Mouse (Mus musculus) midbrain, embryonic 14.5 days (tissue): Measurements from ENCODE around the gene Rplp2. TPM values are rescaled to one million over a fixed set of nuclear protein-coding genes. Genes with fewer than 3 reads are reported as not detected.

ENCODE experiments used
- ATAC-seq: fragments of 200-750 bp; cut with Nextera tagmentation; 2 replicates; pipeline ENCODE4 v1.8.0; 2017; ENCODE audit warnings: moderate number of reproducible peaks, moderate library complexity; ENCODE audit not compliant: low FRiP score, low TSS enrichment
- DNase-seq: peaks from one replicate; pipeline ENCODE4 v3.0.0-alpha.2; 2015
- H3K27ac ChIP-seq: fragments of 300-500 bp; sonication (generic); replicated peaks from 2 replicates; pipeline ENCODE4 v1.5.1; 2014; ENCODE audit warnings: mild to moderate bottlenecking, low read depth, low read length, moderate library complexity
- H3K27me3 ChIP-seq: fragments of 300-500 bp; sonication (generic); 2 replicates; pipeline ENCODE4 v1.6.1; 2014; ENCODE audit warnings: low read length, control low read depth, mixed read lengths; ENCODE audit not compliant: control insufficient read depth, insufficient read depth
- H3K36me3 ChIP-seq: fragments of 300-500 bp; sonication (generic); 2 replicates; pipeline ENCODE4 v1.6.1; 2014; ENCODE audit warnings: low read length, control low read depth; ENCODE audit not compliant: control insufficient read depth, insufficient read depth
- H3K4me1 ChIP-seq: fragments of 300-500 bp; sonication (generic); 2 replicates; pipeline ENCODE4 v1.6.1; 2014; ENCODE audit warnings: mild to moderate bottlenecking, antibody characterized with exemption, low read length, control low read depth; ENCODE audit not compliant: control insufficient read depth, insufficient read depth
- H3K4me2 ChIP-seq: fragments of 300-500 bp; sonication (generic); 2 replicates; pipeline ENCODE4 v1.6.1; 2014; ENCODE audit warnings: mild to moderate bottlenecking, low read length, moderate library complexity
- H3K4me3 ChIP-seq: fragments of 300-500 bp; sonication (generic); replicated peaks from 2 replicates; pipeline ENCODE4 v1.5.1; 2014; ENCODE audit warnings: low read depth, low read length
- H3K9ac ChIP-seq: fragments of 300-500 bp; sonication (generic); replicated peaks from 2 replicates; pipeline ENCODE4 v1.6.1; 2014; ENCODE audit warnings: mild to moderate bottlenecking, low read length, moderate library complexity
- H3K9me3 ChIP-seq: fragments of 300-500 bp; sonication (generic); 2 replicates; pipeline ENCODE4 v1.6.1; 2016; ENCODE audit warnings: low read length, control low read depth, mixed read lengths; ENCODE audit not compliant: control insufficient read depth
- WGBS: fragments of 180-500 bp; shearing (Covaris S2); extraction: QIAGEN DNeasy Blood & Tissue Kit; methylation state at CpG from one replicate; pipeline ENCODE4 v1.1.7; 2014; 5-methylcytosine and 5-hydroxymethylcytosine counted together
- polyA plus RNA-seq: library from polyadenylated mRNA; unstranded; fragments of >200 nt; fragmentation: Nextera tagmentation; extraction: Ambion mirVana; gene quantifications from 2 replicates; pipeline ENCODE4 v1.2.1, GENCODE M21; 2014

The Rplp2 gene
- polyA plus RNA-seq, 1 experiment from 2014 or later = 772 TPM

DNA sequence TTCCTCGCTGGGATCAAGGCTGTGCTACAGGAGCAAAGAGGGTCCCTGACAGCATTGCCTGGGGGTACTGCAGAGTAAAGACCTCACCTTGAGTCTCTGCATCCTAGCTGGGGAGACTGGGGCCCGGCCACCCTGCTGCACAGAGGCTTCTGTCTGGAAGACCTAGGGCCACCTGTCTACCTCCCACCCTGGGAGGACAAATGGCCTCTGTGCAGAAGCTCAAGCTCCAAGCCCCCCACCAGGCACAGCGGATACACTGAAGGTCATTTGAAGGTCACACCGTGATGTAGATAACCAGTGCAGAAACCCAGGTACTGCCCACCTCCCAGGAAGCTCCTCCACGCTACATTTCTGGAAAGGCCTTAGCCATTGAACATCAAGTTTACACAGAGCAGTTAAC is 18.5 kb upstream of the Rplp2 start:
- no peaks in the 10 kb centered on the region for H3K27me3 ChIP-seq
- H3K9me3 ChIP-seq = no peaks in the 10 kb centered on the region
- peaks cover 40% of the 10 kb centered on the region for H3K36me3 ChIP-seq
- H3K9ac ChIP-seq = peak overlapping the region; percentile 81
- no peak for ATAC-seq
- peak overlapping the region; percentile 52 for H3K4me3 ChIP-seq
- H3K4me1 ChIP-seq = peaks cover 17% of the 10 kb centered on the region
- H3K4me2 ChIP-seq = peak overlapping the region; percentile 90
- DNase-seq = no peak
- H3K27ac ChIP-seq = peak overlapping the region; percentile 79
- WGBS = 62% methylated on average over 5 of the region's 5 CpGs

DNA sequence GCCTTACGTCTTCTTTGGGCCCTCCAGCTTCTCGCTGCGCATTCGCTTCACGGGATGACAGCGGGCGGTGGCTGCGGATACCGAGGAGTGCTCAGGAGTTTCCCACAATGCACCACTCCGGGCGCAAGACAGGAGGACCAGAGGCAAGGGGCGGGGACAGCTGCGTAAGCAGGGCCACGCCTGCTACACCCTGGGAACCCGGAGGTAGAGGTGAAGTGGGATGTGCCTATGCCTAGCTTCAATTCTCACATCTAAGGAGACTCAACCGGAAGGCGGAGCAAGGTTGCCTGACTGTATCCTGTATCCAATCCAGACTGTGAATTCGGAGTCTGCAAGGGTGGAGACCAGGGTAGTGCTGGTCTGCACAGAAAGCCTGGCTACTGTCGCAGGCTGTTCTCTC is 17.9 kb upstream of the Rplp2 start, which contains the start of gene Cend1:
Gene Cend1 (minus strand): TSS at position 182 of the 400 bp plus-strand sequence.
- Histone ChIP-seq H3K4me2 (peak within 1 kb of the TSS; percentile 90), H3K27ac (peak within 1 kb of the TSS; percentile 79), H3K9ac (peak within 1 kb of the TSS; percentile 81), H3K4me1 (peaks cover 21% of the 10 kb centered on the region), H3K27me3 (no peaks in the 10 kb centered on the region), H3K4me3 (peak within 1 kb of the TSS; percentile 52), H3K9me3 (no peaks in the 10 kb centered on the region), H3K36me3 (peaks cover 42% of the 10 kb centered on the region)
- DNase-seq (peak; percentile 91), ATAC-seq (peak; percentile 80)
- 3% methylated on average over 19 of the region's 19 CpGs for WGBS

DNA sequence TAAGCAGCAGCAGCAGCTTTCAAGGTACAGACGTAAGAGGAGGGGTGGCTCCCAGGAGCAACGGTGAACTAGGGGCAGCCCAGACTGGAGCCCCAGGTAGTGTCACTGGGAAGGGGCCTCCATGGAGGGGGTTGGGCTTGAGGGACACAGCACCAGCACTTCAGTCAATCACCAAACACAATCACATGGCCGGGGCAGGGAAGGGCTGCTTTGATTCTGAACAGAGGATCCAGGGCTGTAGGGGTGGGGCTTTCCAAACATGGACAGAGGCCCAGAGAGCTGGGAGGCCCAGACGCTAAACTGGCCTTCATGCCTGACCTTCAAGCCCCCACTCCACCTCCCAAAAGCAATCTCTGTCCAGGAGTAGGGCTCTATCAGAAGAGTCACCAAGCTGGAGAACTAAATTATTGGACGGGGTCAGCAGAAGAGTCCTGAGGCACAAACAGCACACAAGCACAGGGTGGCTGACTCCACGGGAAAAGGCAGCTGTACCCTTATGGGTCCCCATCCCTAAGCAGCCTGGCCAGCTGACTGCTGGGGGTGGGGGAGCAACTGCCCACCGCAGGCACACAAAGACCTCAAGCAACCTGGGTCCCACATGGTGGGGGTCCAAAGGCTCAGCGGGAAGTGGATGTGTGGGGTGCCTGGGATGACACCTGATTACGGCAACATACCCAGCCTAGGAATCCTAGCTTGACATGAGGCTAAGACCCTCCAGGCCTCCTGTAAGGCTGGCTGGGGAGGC is 17.2 kb upstream of the Rplp2 start:
- H3K4me1 ChIP-seq = peaks cover 21% of the 10 kb centered on the region
- peak overlapping the region; percentile 79; the same call in 1 of the 2 replicates for H3K27ac ChIP-seq
- peak overlapping the region; percentile 52; the same call in 1 of the 2 replicates for H3K4me3 ChIP-seq
- no peak overlapping the region for H3K9ac ChIP-seq
- H3K27me3 ChIP-seq = no peaks in the 10 kb centered on the region
- H3K36me3 ChIP-seq = peaks cover 42% of the 10 kb centered on the region
- no peak for DNase-seq
- H3K9me3 ChIP-seq = no peaks in the 10 kb centered on the region
- 61% methylated on average over 9 of the region's 9 CpGs for WGBS
- ATAC-seq = no peak
- peak overlapping the region; percentile 90 for H3K4me2 ChIP-seq

- peaks cover 26% of the 10 kb centered on the region for H3K4me1 ChIP-seq
These were observed 16.5 kb upstream of the Rplp2 start for GRCm38 (mm10) chr7:141430585-141431240.

DNA sequence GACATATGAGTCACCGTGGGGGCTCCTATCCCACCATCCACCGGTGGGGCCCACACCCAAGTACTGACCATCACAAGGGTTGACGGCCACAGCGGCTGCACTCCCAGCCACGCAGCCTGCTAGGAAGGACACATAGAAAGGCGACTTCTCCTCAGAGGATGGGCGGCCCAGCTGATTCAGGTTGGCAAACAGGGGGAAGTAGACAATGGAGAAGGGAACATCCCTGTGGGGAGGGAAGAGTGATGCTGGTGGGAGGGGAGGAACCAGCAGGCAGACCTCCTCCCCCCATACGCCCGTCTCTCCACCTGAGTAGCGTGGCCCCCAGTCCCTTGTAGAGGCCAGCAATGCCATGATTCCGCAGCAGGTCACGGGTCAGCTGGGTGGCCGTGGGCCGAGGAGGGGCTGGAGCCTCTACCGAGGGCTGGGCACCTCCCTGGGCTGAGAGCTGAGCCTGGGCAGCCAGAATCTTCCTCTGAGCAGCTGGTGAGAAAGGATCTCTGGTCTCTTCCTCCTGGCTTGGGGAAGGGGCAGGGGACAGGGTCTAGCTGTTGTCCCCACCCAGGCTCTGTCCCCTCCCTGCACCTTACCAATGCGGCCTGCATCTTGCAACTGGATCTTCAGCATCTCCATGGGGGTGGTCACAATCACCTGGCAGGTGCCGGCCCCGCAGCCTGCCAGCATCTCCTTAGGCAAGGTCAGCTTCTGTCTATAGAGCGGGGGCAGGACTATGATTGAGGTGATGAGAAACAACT is 15.6 kb upstream of the Rplp2 start:
- H3K4me2 ChIP-seq = no peak overlapping the region
- H3K9ac ChIP-seq = no peak overlapping the region
- no peaks in the 10 kb centered on the region for H3K9me3 ChIP-seq
- 93% methylated on average over 19 of the region's 19 CpGs for WGBS
- H3K4me3 ChIP-seq = no peak overlapping the region
- ATAC-seq (no peak), DNase-seq (no peak)
- H3K27ac ChIP-seq = no peak overlapping the region
- H3K27me3 ChIP-seq = no peaks in the 10 kb centered on the region
- peaks cover 33% of the 10 kb centered on the region for H3K4me1 ChIP-seq
- H3K36me3 ChIP-seq = peaks cover 41% of the 10 kb centered on the region

More at GRCm38 (mm10) chr7:141430585-141431240, 16.5 kb upstream of the Rplp2 start:
- Histone ChIP-seq H3K27ac (no peak overlapping the region), H3K27me3 (no peaks in the 10 kb centered on the region), H3K9me3 (no peaks in the 10 kb centered on the region), H3K4me3 (no peak overlapping the region), H3K36me3 (peaks cover 42% of the 10 kb centered on the region), H3K9ac (no peak overlapping the region), H3K4me2 (no peak overlapping the region)
- no peak for ATAC-seq
- DNase-seq = no peak
- 95% methylated on average over 9 of the region's 9 CpGs for WGBS

DNA sequence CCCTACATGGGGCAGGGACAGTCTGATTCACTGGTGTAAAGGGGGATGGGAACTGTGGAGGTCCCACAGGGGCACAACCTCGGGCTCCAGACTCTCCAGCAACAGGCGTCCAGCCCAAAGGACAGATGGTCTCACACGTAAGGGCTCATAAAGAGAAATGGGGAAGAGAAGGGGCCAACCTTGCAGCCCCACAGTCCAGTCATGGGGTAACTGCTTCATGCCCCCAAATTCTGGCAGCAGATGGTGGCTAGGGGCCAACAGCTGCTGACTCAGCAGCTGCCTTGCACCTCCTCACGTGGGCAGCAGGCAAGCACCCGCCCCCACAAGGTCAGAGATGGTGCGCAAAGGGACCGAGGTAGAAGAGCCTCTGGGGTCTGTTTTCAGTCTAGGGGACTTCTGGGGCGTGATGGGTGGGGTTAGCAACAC is 15.0 kb upstream of the Rplp2 start:
- peaks cover 35% of the 10 kb centered on the region for H3K36me3 ChIP-seq
- no peak for DNase-seq
- no peaks in the 10 kb centered on the region for H3K27me3 ChIP-seq
- H3K4me1 ChIP-seq = peaks cover 38% of the 10 kb centered on the region
- ATAC-seq = no peak
- no peak overlapping the region for H3K27ac ChIP-seq
- no peak overlapping the region for H3K4me2 ChIP-seq
- H3K9me3 ChIP-seq = no peaks in the 10 kb centered on the region
- 91% methylated on average over 8 of the region's 8 CpGs for WGBS
- no peak overlapping the region; the same call in 1 of the 2 replicates for H3K9ac ChIP-seq
- H3K4me3 ChIP-seq = no peak overlapping the region

GRCm38 (mm10) chr7:141432741-141433516 is 14.2 kb upstream of the Rplp2 start:
- 87% methylated on average over 6 of the region's 6 CpGs for WGBS
- H3K4me2 ChIP-seq = peak overlapping the region; percentile 91

More at GRCm38 (mm10) chr7:141432741-141433516, 14.2 kb upstream of the Rplp2 start:
- Histone ChIP-seq H3K27ac (no peak overlapping the region), H3K36me3 (peaks cover 31% of the 10 kb centered on the region), H3K27me3 (no peaks in the 10 kb centered on the region), H3K4me3 (no peak overlapping the region), H3K9me3 (no peaks in the 10 kb centered on the region), H3K4me1 (peaks cover 38% of the 10 kb centered on the region), H3K9ac (peak overlapping the region; percentile 53)
- no peak for ATAC-seq
- no peak for DNase-seq
